Mouse (Mus musculus) heart, adult 2 months (tissue): ENCODE results near the gene S100a9.

Experiments used
- CTCF ChIP-seq: fragments of 200-600 bp; IDR thresholded peaks from 2 replicates; pipeline ENCODE4 v1.8.1; 2022; ENCODE audit warnings: antibody characterized with exemption, mild to moderate bottlenecking, moderate library complexity
- EP300 ChIP-seq: fragments of 200-500 bp; IDR thresholded peaks from 2 replicates; pipeline ENCODE4 v1.6.1; 2011; ENCODE audit warnings: low read depth, low read length, control low read depth; ENCODE audit not compliant: insufficient read depth
- POLR2A ChIP-seq: fragments of 200-500 bp; IDR thresholded peaks from 2 replicates; pipeline ENCODE4 v1.6.1; 2011; ENCODE audit warnings: mild to moderate bottlenecking, low read depth, low read length, control low read depth; ENCODE audit not compliant: insufficient read depth

DNA sequence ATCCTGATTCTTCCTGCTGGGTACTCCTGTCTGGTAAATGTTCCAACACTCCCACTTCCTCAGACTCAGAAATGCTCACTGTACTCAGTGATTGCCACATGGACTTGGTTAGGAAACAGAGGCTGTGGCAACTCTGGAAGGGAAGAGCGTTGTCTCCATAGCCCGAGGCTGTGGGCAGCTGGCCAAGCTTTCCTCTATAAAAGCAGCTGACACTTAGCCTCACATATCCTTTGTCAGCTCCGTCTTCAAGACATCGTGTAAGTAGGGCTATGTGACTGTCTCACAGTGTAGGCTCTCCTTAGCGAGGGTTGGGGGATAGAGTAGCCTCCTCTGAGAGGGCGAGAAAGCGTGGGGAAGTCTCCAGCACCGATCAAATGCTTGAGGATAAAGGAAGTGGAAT, 26.7 kb downstream of the S100a9 start, which contains the start of gene S100a8:
- TF ChIP-seq CTCF = no peak
- no peak for TF ChIP-seq POLR2A
- TF ChIP-seq EP300 = no peak
